In genomic region chr2:163123496-163123895, GRCm38 (mm10) we compare ENCODE assay signal across 18 mouse cellular contexts. TPM values are rescaled to one million over a fixed set of nuclear protein-coding genes. Genes with fewer than 3 reads are reported as not detected.
"Had no signal": no experiment of that assay in that cellular context is flagged by ENCODE, and none has a peak within 500 bp of the region (broad histone marks: within the 10 kb centered on the region; RNA-seq: fewer than 3 reads in every experiment).

No protein-coding gene starts in this region.

- H3K27ac ChIP-seq: kidney, embryonic 15.5 days; left cerebral cortex, adult 2 months; limb, embryonic 15.5 days; liver, embryonic 12.5 days; neural tube, embryonic 13.5 days had no signal

- H3K9ac ChIP-seq: kidney, embryonic 15.5 days; limb, embryonic 15.5 days; liver, embryonic 12.5 days; lung, embryonic 14.5 days; neural tube, embryonic 13.5 days had no signal

- ATAC-seq: liver, embryonic 12.5 days had no signal

- H3K4me3 ChIP-seq: kidney, embryonic 15.5 days; left cerebral cortex, adult 2 months; limb, embryonic 15.5 days; liver, embryonic 12.5 days; midbrain, embryonic 10.5 days; neural tube, embryonic 13.5 days had no signal

- H3K4me2 ChIP-seq: kidney, embryonic 15.5 days; limb, embryonic 15.5 days; liver, embryonic 12.5 days; lung, embryonic 14.5 days had no signal

- H3K36me3 ChIP-seq: kidney, embryonic 15.5 days; limb, embryonic 15.5 days; liver, embryonic 12.5 days; midbrain, embryonic 10.5 days; neural tube, embryonic 13.5 days had no signal

- H3K9me3 ChIP-seq: kidney, embryonic 15.5 days; limb, embryonic 15.5 days; liver, embryonic 12.5 days; neural tube, embryonic 13.5 days had no signal

- H3K4me1 ChIP-seq: liver, embryonic 12.5 days had no signal

- DNase-seq: kidney, adult 18-20 months; kidney, postnatal 14 days; lung, embryonic 14.5 days; lung, postnatal 10 days; lung, postnatal 4 days; midbrain, embryonic 14.5 days; right cerebral cortex, adult 18-20 months; right cerebral cortex, postnatal 25 days; thymus, adult 2 months had no signal

RNA-seq across cellular contexts. Expression of gene Gtsf1l, which starts 35.8 kb away (rescaled TPM):
- polyA plus RNA-seq: kidney, embryonic 15.5 days; large intestine, adult 2 months; limb, embryonic 11.5 days; limb, embryonic 15.5 days; liver, embryonic 12.5 days; lung, embryonic 14.5 days; midbrain, embryonic 10.5 days; midbrain, embryonic 14.5 days; neural tube, embryonic 13.5 days; stomach, embryonic 14.5 days; thymus, adult 2 months had no signal
